In genomic region chr10:7077389-7077808, GRCm38 (mm10) we compare ENCODE assay signal across 15 mouse cellular contexts. TPM values are rescaled to one million over a fixed set of nuclear protein-coding genes. Genes with fewer than 3 reads are reported as not detected.
DNase-seq lines count a peak whose midpoint lies in the region; ATAC-seq lines count a peak whose summit lies in the region.
"Had no signal": no experiment of that assay in that cellular context is flagged by ENCODE, and none has a peak within 500 bp of the region (broad histone marks: within the 10 kb centered on the region; RNA-seq: fewer than 3 reads in every experiment).

No protein-coding gene starts in this region.

- WGBS in hindbrain, embryonic 15.5 days, result 70% methylated on average over 7 of the region's 7 CpGs
- 82% methylated on average over 7 of the region's 7 CpGs for WGBS in hindbrain, embryonic 11.5 days
- WGBS in embryonic facial prominence, embryonic 10.5 days, result 83% methylated on average over 7 of the region's 7 CpGs

- H3K4me1 ChIP-seq in hindbrain, embryonic 15.5 days (replicated peaks), result 0 out of 2 replicates have a peak, but pooled peaks cover 4% of the 10 kb centered on the region
- no peaks in the 10 kb centered on the region for H3K4me1 ChIP-seq in hindbrain, embryonic 11.5 days (replicated peaks; ENCODE audit: control insufficient read depth, insufficient read depth, low read length)
- peaks cover 14% of the 10 kb centered on the region for H3K4me1 ChIP-seq in embryonic facial prominence, embryonic 10.5 days

- no peaks in the 10 kb centered on the region for H3K36me3 ChIP-seq in hindbrain, embryonic 15.5 days
- no peaks in the 10 kb centered on the region for H3K36me3 ChIP-seq in hindbrain, embryonic 11.5 days (ENCODE audit: control insufficient read depth, insufficient read depth, low read length)
- H3K36me3 ChIP-seq in embryonic facial prominence, embryonic 10.5 days (replicated peaks), result no peaks in the 10 kb centered on the region
- H3K36me3 ChIP-seq: heart, embryonic 15.5 days had no signal

- intact Hi-C loops in left cerebral cortex, postnatal 4 days (cut with DNase I), result no loop called here
- intact Hi-C loops in left cerebral cortex, postnatal 10 days (cut with DNase I), result loop anchor here (5.0 kb wide), 1 partner anchor 190 kb away; no protein-coding TSS in a partner anchor

- H3K27me3 ChIP-seq in hindbrain, embryonic 15.5 days, result no peaks in the 10 kb centered on the region
- no peaks in the 10 kb centered on the region for H3K27me3 ChIP-seq in hindbrain, embryonic 11.5 days (ENCODE audit: control insufficient read depth, insufficient read depth, low read length)
- H3K27me3 ChIP-seq in embryonic facial prominence, embryonic 10.5 days (replicated peaks; ENCODE audit: low read depth, poor library complexity, severe bottlenecking), result no peaks in the 10 kb centered on the region
- H3K27me3 ChIP-seq: heart, embryonic 15.5 days had no signal

- H3K9me3 ChIP-seq in hindbrain, embryonic 15.5 days, result no peaks in the 10 kb centered on the region
- H3K9me3 ChIP-seq in hindbrain, embryonic 11.5 days (ENCODE audit: control insufficient read depth, low read length), result no peaks in the 10 kb centered on the region
- H3K9me3 ChIP-seq in embryonic facial prominence, embryonic 10.5 days, result no peaks in the 10 kb centered on the region
- H3K9me3 ChIP-seq: heart, embryonic 15.5 days had no signal

- no peak overlapping the region for H3K27ac ChIP-seq in hindbrain, embryonic 15.5 days (replicated peaks)
- no peak overlapping the region for H3K27ac ChIP-seq in hindbrain, embryonic 11.5 days (ENCODE audit: low read depth, low read length)
- 0 out of 2 replicates have a peak overlapping the region, but pooled peaks have one; percentile 19 for H3K27ac ChIP-seq in embryonic facial prominence, embryonic 10.5 days (replicated peaks)
- H3K27ac ChIP-seq: heart, embryonic 15.5 days had no signal

- H3K4me3 ChIP-seq in hindbrain, embryonic 15.5 days, result no peak overlapping the region
- no peak overlapping the region for H3K4me3 ChIP-seq in hindbrain, embryonic 11.5 days (ENCODE audit: low read depth, low read length)
- no peak overlapping the region for H3K4me3 ChIP-seq in embryonic facial prominence, embryonic 10.5 days
- H3K4me3 ChIP-seq: heart, embryonic 15.5 days had no signal

- peak; percentile 72; the same call in 1 of the 2 replicates for ATAC-seq in hindbrain, embryonic 15.5 days (ENCODE audit: low FRiP score, low read depth)
- no peak for ATAC-seq in hindbrain, embryonic 11.5 days (ENCODE audit: low FRiP score)
- ATAC-seq: inflammation-experienced regulatory T-cells, adult 6 months had no signal

- H3K9ac ChIP-seq in hindbrain, embryonic 15.5 days, result no peak overlapping the region
- H3K9ac ChIP-seq in hindbrain, embryonic 11.5 days (ENCODE audit: low read depth, low read length), result no peak overlapping the region
- H3K9ac ChIP-seq: heart, embryonic 15.5 days had no signal

- H3K4me2 ChIP-seq in hindbrain, embryonic 15.5 days, result no peak overlapping the region
- H3K4me2 ChIP-seq in hindbrain, embryonic 11.5 days (replicated peaks; ENCODE audit: low read depth, low read length), result no peak overlapping the region
- H3K4me2 ChIP-seq: midbrain, embryonic 11.5 days had no signal

- no peak for DNase-seq in hindbrain, embryonic 11.5 days (ENCODE audit: low spot score)
- peak; percentile 55 for DNase-seq in left cerebral cortex, postnatal 4 days
- DNase-seq in left cerebral cortex, postnatal 10 days (ENCODE audit: extremely low spot score in 1 of 2, low spot score in 2 of 2), result no peak
- DNase-seq in cerebellum, adult 11 months, result peak; percentile 82
- no peak for DNase-seq in embryonic facial prominence, embryonic 10.5 days (ENCODE audit: low spot score)
- no peak for DNase-seq in adrenal gland, adult 18-20 months (ENCODE audit: low spot score in 2 of 2)
- DNase-seq in c-Kit-positive CD71-positive TER-119-positive erythroid progenitor cells, embryonic 14.5 days (ENCODE audit: low spot score), result no peak
- DNase-seq: adrenal gland, postnatal 36 days; lung, postnatal 14 days; right cerebral cortex, postnatal 4 days had no signal

RNA-seq across cellular contexts. Expression of gene Ipcef1, which starts 25.1 kb away (rescaled TPM):
- 1.6 and 1.8 TPM in 2 replicates for polyA plus RNA-seq in hindbrain, embryonic 15.5 days (2015; fragmentation: Nextera tagmentation; extraction: Ambion mirVana)
- polyA plus RNA-seq in hindbrain, embryonic 11.5 days (2014; fragmentation: Nextera tagmentation; extraction: Ambion mirVana), result 0.28 and 0.31 TPM in 2 replicates
- 10 to 100 TPM; 25.9 to 26.0 TPM for total RNA-seq in left cerebral cortex, postnatal 4 days (2021)
- 10 to 100 TPM; 71.8 to 72.0 TPM for total RNA-seq in left cerebral cortex, postnatal 10 days (2021)
- polyA plus RNA-seq in embryonic facial prominence, embryonic 10.5 days (2016; fragmentation: Nextera tagmentation; extraction: Ambion mirVana), result 0.10 and 0.16 TPM in 2 replicates
- total RNA-seq in adrenal gland, adult 18-20 months (2021), result under 1 TPM; 0.40 to 0.51 TPM
- polyA plus RNA-seq: testis, adult 2 months had no signal

Comparison
In these comparisons a context has a peak if more than half of its experiments do, and no peak if none do; other contexts are left out.
1. DNase-seq: peak in left cerebral cortex, postnatal 4 days (single experiment) and cerebellum, adult 11 months (single experiment); none in hindbrain, embryonic 11.5 days (single experiment), left cerebral cortex, postnatal 10 days (0 of 2), embryonic facial prominence, embryonic 10.5 days (single experiment), adrenal gland, adult 18-20 months (0 of 2) and c-Kit-positive CD71-positive TER-119-positive erythroid progenitor cells, embryonic 14.5 days (single experiment).
2. RNA of gene Ipcef1, which starts 25.1 kb away (total RNA-seq): 71.8 to 72.0 TPM in left cerebral cortex, postnatal 10 days and 25.9 to 26.0 TPM in left cerebral cortex, postnatal 4 days; 0.40 to 0.51 TPM in adrenal gland, adult 18-20 months; every median in the first group is over 10 times any median in the second.